Mouse (Mus musculus): ENCODE measurements around the gene Gorasp2.

- TF ChIP-seq TAL1 (IDR thresholded peaks at IDR 0.05; ENCODE audit: low read length) (no peak), GATA1 (IDR thresholded peaks at IDR 0.05; ENCODE audit: low read length) (no peak)
Observed at GRCm38 (mm10) chr2:70700851-70701250, 39.5 kb downstream of the Gorasp2 start.

All from erythroblast, embryonic 14.5 days (primary cell).